Mouse (Mus musculus) monocyte, adult 5-6 weeks (primary cell): ENCODE results near the gene Tle1. TPM values are rescaled to one million over a fixed set of nuclear protein-coding genes. Genes with fewer than 3 reads are reported as not detected.

ENCODE experiments used
- ATAC-seq: fragments of 153-309, 156-312 bp; replicated peaks from 2 replicates; pipeline ENCODE4 v1.8.0; 2017; ENCODE audit warnings: mild to moderate bottlenecking; ENCODE audit not compliant: low TSS enrichment, insufficient number of reproducible peaks, severe bottlenecking, poor library complexity, low FRiP score
- total RNA-seq: library from RNA; stranded (forward); fragments of 200-1000, 200-491, 200-594 nt; gene quantifications from 3 replicates; pipeline ENCODE4 v1.2.3, GENCODE M21; 2017

Tle1 gene
- total RNA-seq, 1 experiment from 2014 or later, result 57.2 TPM

DNA sequence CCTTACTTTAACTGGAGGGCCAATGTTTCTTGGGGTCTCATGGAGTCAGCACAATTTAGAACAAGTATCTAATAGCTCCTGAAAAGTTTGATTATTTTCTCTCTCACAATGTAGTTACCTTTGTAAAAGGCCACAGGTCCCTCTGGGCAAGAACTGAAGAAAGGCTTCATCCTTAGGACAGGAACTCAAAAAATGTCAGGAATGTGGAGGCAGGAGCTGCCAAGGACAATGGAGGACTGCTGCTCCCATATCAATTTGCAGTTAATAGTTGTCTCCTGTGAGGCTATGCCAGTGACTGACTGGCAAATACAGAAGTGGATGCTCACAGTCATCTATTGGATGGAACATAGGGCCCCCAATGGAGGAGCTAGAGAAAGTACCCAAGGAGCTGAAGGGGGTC lies 96.5 kb downstream of the Tle1 start:
- no peak for ATAC-seq

DNA sequence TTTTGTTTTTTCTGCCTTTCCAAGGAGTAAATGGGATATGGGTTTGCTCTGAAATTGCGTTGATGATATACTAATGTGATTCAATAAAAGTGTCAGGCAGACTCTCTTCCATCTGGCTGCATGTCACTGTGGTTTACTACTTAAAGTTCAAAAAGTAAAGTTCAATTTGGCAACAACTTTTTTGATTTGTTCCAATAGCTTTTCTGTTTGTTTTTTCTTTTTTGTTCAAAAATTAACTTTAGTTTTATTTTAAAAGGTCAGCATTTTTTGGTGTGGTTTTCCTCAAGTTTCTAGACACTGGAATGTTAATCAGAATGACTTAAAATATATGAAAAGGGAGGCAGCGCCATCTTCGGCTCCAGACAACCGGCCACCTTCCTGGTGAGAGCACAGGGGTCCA lies 112.9 kb downstream of the Tle1 start:
- ATAC-seq, result no peak

DNA sequence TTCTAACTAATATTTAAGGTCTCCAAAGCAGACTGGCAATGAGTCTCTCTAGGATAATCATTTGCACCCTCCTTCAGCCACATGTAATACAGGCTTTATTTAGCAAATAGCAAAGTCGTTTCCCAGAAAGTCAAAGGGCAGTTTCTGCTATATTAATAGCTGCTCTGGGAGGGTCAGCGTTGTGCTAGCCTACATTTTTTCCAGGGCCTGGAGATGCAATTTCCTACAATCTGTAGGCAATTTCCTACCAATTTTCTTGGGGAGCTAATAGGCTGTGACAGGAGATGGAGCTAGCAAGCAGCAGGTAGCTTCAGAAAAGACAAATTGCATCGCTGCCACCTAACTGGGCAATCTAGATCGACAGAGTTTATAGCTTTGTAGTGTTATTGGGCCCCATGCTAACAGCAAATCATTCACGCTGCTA lies 131.6 kb downstream of the Tle1 start:
- ATAC-seq, result no peak

DNA sequence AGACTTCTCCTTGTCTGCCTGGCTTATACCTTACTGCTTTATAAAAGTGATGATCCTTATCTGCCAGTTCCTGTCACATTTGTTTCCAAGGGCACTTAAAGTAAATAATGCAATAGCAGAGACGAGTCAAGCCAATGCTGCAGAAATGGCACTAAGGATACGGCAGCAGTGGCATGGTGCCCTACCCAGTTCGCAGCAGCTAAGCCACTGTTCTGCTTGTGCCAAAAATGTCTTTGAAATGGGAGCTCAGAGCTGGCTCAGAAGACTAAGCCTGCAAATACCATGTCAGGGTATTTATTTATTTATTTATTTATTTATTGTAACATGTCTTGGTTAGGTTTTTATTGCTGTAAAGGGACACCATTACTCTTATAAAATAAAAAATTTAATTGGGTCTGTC lies 132.8 kb downstream of the Tle1 start:
- no peak for ATAC-seq
